Mouse (Mus musculus): Measurements from ENCODE around the gene Pnn.

DNA sequence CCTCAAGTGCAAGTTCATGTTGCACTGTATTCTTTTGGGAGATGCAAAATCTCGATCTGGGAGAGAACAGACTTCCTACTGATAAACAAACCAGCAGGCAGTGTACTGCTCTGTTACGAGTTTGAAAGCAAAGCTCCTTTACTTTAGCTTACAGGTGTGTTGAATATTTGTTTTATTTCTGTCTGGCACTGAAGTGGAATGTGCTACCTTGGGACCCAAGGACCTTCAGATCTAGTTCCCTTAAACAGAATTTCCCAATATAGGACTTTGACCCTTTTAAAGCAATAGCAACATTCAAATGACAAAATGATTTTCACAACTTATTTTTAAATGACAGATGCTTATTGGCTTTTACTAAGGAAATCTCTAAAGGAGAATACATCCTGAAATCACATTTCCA, 26.9 kb downstream of the Pnn start:
- TF ChIP-seq POLR2A (IDR thresholded peaks at IDR 0.05; ENCODE audit: low read depth, low read length) = no peak
- no peak for TF ChIP-seq CTCF (conservative IDR thresholded peaks at IDR 0.05; ENCODE audit: insufficient read depth, insufficient read length, low read depth, low read length)

Data from kidney, adult 2 months (tissue).